Mouse (Mus musculus) heart, adult 2 months (tissue): ENCODE results near the gene Cyth3.

Source experiments
- CTCF ChIP-seq: fragments of 200-600 bp; IDR thresholded peaks from 2 replicates; pipeline ENCODE4 v1.8.1; 2022; ENCODE audit warnings: antibody characterized with exemption, mild to moderate bottlenecking, moderate library complexity
- POLR2A ChIP-seq: fragments of 200-500 bp; IDR thresholded peaks from 2 replicates; pipeline ENCODE4 v1.6.1; 2011; ENCODE audit warnings: mild to moderate bottlenecking, low read depth, low read length, control low read depth; ENCODE audit not compliant: insufficient read depth

DNA sequence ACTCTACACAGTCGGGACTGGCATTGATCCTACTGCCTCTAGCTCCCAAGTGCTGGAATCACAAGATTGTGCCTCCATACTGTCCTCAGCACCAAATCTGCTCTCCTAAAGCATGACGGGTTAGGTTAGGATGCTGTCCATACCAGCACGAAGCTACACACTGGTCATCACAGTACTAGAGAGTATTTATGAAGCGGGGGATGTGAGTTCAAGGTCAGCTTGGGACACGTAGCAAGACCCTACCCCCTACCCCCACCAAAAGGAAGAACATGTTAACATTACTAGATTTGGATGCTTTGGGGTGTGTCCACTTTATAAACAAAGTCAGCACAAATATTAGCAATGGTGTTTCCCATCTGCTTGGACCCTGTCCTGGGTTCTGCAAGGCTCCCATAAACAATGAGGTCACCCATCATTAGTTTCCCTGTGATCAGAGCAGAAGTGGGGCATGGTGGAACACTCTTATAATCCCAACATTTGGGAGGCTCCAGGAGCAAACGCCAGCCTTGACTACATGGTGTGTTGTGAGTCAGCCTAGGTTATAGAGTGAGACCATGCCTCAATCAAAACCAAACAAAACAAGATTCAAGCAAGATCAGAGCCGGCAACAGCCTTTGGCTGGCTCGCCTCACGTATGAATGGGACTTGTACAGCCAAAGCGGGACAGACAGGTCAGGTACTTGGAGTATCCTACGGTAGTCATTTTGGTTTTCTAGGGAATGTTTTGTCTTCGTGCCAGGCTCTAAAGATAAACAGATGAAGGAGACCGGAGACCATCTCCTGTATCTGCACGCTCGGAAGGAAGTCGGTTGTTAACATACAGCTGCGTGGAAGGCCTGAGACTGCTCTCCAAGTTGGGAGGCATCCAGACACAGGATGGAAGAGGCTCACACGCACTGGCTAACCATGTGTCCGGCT lies 47.7 kb upstream of the Cyth3 start:
- TF ChIP-seq CTCF (no peak), POLR2A (no peak)
